In the genomic region with DNA sequence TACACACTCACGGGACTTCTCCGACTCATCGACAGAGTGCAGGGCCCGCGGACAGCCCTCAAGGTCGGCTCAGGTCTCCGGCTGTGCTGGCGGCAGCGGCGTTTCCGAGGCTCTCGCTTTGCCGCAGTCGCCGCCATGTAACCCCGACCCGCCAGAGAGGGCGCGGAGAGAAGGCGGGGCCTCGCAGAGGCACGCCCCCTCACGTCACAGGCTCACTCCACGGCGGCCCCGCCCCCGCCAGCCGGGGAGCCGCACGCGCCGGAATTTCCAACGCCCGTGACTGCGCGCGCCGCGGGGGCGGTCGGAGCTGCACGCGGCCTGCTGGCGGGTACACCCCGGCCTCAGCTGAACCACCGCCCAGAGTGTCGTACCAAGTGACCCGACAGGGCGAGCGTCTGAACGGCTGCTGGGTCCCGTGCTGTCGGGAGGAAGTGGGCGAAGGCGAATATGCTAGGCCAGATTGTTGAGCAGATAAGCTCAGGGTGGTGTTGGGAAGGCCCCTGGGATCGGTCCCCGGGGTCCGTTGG, we compare ENCODE assay signal across 8 mouse cellular contexts. TPM values are rescaled to one million over a fixed set of nuclear protein-coding genes. Genes with fewer than 3 reads are reported as not detected.
A peak's percentile ranks its signal among the peaks of the same experiment; 100 is the strongest.
DNase-seq lines count a peak whose midpoint lies in the region; ATAC-seq and TF ChIP-seq lines count a peak whose summit lies in the region.

TSS of gene Mapk6 (minus strand) at position 154 of the 527 bp plus-strand sequence.

- peak within 1 kb of the TSS; percentile 84 for H3K4me3 ChIP-seq in lung, embryonic 14.5 days (ENCODE audit: low read depth, low read length)

- peaks cover 8% of the 10 kb centered on the region for H3K4me1 ChIP-seq in lung, embryonic 14.5 days (ENCODE audit: insufficient read depth)

- H3K27me3 ChIP-seq in lung, embryonic 14.5 days (ENCODE audit: insufficient read depth, low read length) = no peaks in the 10 kb centered on the region

- H3K9me3 ChIP-seq in lung, embryonic 14.5 days (ENCODE audit: low read depth, low read length) = no peaks in the 10 kb centered on the region

- peak within 1 kb of the TSS; percentile 92 for H3K9ac ChIP-seq in lung, embryonic 14.5 days

- TF ChIP-seq CTCF in lung, embryonic 14.5 days (IDR thresholded peaks at IDR 0.05; ENCODE audit: low read depth) = no peak

- ATAC-seq in frontal cortex, adult (ENCODE audit: low TSS enrichment) = peak; percentile 63
- peak; percentile 79 to 84 for ATAC-seq in hematopoietic stem cell, adult 5-6 weeks (replicated peaks in 1 of 2; ENCODE audit: insufficient read depth in 1 of 2, low FRiP score in 2 of 2, low TSS enrichment in 1 of 2, low read depth in 1 of 2, poor library complexity in 2 of 2, severe bottlenecking in 2 of 2)
- peak; percentile 93 for ATAC-seq in lung, embryonic 14.5 days (ENCODE audit: insufficient read depth)
- peak; percentile 80 for ATAC-seq in neutrophil, adult 5-6 weeks (ENCODE audit: extremely low read depth, insufficient number of reproducible peaks, low FRiP score, poor library complexity, severe bottlenecking)

- H3K36me3 ChIP-seq in lung, embryonic 14.5 days (ENCODE audit: insufficient read depth) = no peaks in the 10 kb centered on the region

- peak within 1 kb of the TSS; percentile 85 for H3K4me2 ChIP-seq in lung, embryonic 14.5 days

- WGBS in lung, embryonic 14.5 days = under 1% methylated on average over 57 of the region's 58 CpGs

- peak; percentile 99 for DNase-seq in Muller cell, postnatal 12 days (ENCODE audit: inconsistent ontology term)
- peak; percentile 97 for DNase-seq in cerebellum, adult 9-10 months
- DNase-seq in layer of hippocampus, adult 8-10 months (ENCODE audit: low spot score in 2 of 2) = peak; percentile 91 to 96
- peak; percentile 97 for DNase-seq in lung, embryonic 14.5 days
- DNase-seq in thymus, adult 18-20 months = peak; percentile 92 to 95

- H3K27ac ChIP-seq in lung, embryonic 14.5 days (ENCODE audit: low read depth) = peak within 1 kb of the TSS; percentile 99

RNA-seq across cellular contexts. Expression of gene Mapk6, which starts in this region (rescaled TPM):
- total RNA-seq in hematopoietic stem cell, adult 5-6 weeks (2017) = 75.8 and 93.7 TPM in 2 replicates
- 10 to 100 TPM; 26.9 to 33.1 (median 28.2) TPM for total RNA-seq in layer of hippocampus, adult 8-10 months (2022)
- 63.7 and 67.3 TPM in 2 replicates for polyA plus RNA-seq in lung, embryonic 14.5 days (2014; fragmentation: Nextera tagmentation; extraction: Ambion mirVana)
- total RNA-seq in neutrophil, adult 5-6 weeks (2017) = 33.3 and 36.3 TPM in 2 replicates

Comparison
In these comparisons a context has a peak if more than half of its experiments do, and no peak if none do; other contexts are left out.
1. Peak in every context shown above with its lines: DNase-seq, ATAC-seq, H3K4me3 ChIP-seq and H3K27ac ChIP-seq.